15 mouse cellular contexts compared by ENCODE assay signal in the genomic region with DNA sequence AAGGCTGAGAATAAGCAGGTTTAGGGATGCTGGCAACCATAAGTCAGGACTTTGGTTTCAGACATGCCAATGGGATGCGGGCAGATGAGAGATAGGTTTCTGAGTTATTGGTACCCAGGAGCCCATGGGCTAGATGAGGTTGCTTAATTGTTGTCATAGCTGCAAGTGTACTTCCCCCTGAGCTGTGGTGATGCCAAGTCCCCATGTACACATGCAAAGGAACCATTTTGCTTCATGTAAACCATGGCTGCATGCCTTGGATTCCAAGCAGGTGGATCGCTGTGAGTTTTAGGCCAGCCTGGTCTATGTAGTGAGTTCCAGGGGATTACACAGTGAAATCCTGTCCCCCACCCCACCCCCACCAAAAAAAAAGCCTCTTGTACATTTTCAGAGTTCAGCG. TPM values are rescaled to one million over a fixed set of nuclear protein-coding genes. Genes with fewer than 3 reads are reported as not detected.
A peak's percentile ranks its signal among the peaks of the same experiment; 100 is the strongest.
DNase-seq lines count a peak whose midpoint lies in the region; ATAC-seq and TF ChIP-seq lines count a peak whose summit lies in the region.
"Had no signal": no experiment of that assay in that cellular context is flagged by ENCODE, and none has a peak within 500 bp of the region (broad histone marks: within the 10 kb centered on the region; RNA-seq: fewer than 3 reads in every experiment).

No protein-coding gene starts in this region.

- 92% methylated on average over 3 of the region's 3 CpGs for WGBS in hindbrain, embryonic 10.5 days
- 93% methylated on average over 3 of the region's 3 CpGs for WGBS in hindbrain, embryonic 13.5 days
- 94% methylated on average over 3 of the region's 3 CpGs for WGBS in embryonic facial prominence, embryonic 10.5 days
- 53% methylated on average over 3 of the region's 3 CpGs for WGBS in liver, postnatal 0 days (ENCODE audit: insufficient replicate concordance)

- H3K27me3 ChIP-seq in hindbrain, embryonic 10.5 days (ENCODE audit: insufficient read depth, poor library complexity, severe bottlenecking): peaks cover 16% of the 10 kb centered on the region
- no peaks in the 10 kb centered on the region for H3K27me3 ChIP-seq in hindbrain, embryonic 13.5 days
- H3K27me3 ChIP-seq in embryonic facial prominence, embryonic 10.5 days (replicated peaks; ENCODE audit: low read depth, poor library complexity, severe bottlenecking): peaks cover 21% of the 10 kb centered on the region
- no peaks in the 10 kb centered on the region for H3K27me3 ChIP-seq in liver, postnatal 0 days (ENCODE audit: insufficient read depth, low read length)
- H3K27me3 ChIP-seq: hindbrain, embryonic 15.5 days; stomach, embryonic 15.5 days had no signal

- peak overlapping the region; percentile 72 for H3K27ac ChIP-seq in hindbrain, embryonic 10.5 days
- H3K27ac ChIP-seq in hindbrain, embryonic 13.5 days: no peak overlapping the region
- H3K27ac ChIP-seq in embryonic facial prominence, embryonic 10.5 days (replicated peaks): peak overlapping the region; percentile 16; the same call in 1 of the 2 replicates
- peak overlapping the region; percentile 89 for H3K27ac ChIP-seq in liver, postnatal 0 days (ENCODE audit: low read depth)
- H3K27ac ChIP-seq: hindbrain, embryonic 15.5 days; stomach, embryonic 15.5 days had no signal

- H3K4me3 ChIP-seq in hindbrain, embryonic 10.5 days: no peak overlapping the region
- no peak overlapping the region for H3K4me3 ChIP-seq in hindbrain, embryonic 13.5 days
- 0 out of 2 replicates have a peak overlapping the region, but pooled peaks have one; percentile 85 for H3K4me3 ChIP-seq in embryonic facial prominence, embryonic 10.5 days
- H3K4me3 ChIP-seq in liver, postnatal 0 days (ENCODE audit: low read depth, low read length): 0 out of 2 replicates have a peak overlapping the region, but pooled peaks have one; percentile 7

- H3K9ac ChIP-seq in hindbrain, embryonic 13.5 days: no peak overlapping the region
- peak overlapping the region; percentile 48 for H3K9ac ChIP-seq in liver, postnatal 0 days (replicated peaks)
- H3K9ac ChIP-seq: hindbrain, embryonic 15.5 days; lung, embryonic 14.5 days; stomach, embryonic 15.5 days had no signal

- H3K4me2 ChIP-seq in hindbrain, embryonic 13.5 days: no peak overlapping the region
- H3K4me2 ChIP-seq in liver, postnatal 0 days (ENCODE audit: low read depth, low read length): peak overlapping the region; percentile 94

- peaks cover 32% of the 10 kb centered on the region for H3K4me1 ChIP-seq in hindbrain, embryonic 10.5 days (replicated peaks)
- peaks cover 23% of the 10 kb centered on the region for H3K4me1 ChIP-seq in hindbrain, embryonic 13.5 days (replicated peaks)
- H3K4me1 ChIP-seq in embryonic facial prominence, embryonic 10.5 days: peaks cover 18% of the 10 kb centered on the region
- H3K4me1 ChIP-seq in liver, postnatal 0 days (ENCODE audit: insufficient read depth): peaks cover 42% of the 10 kb centered on the region

- no peak for ATAC-seq in hindbrain, embryonic 13.5 days (ENCODE audit: low FRiP score)
- ATAC-seq in liver, postnatal 0 days: no peak

- no peak for TF ChIP-seq CTCF in liver, postnatal 0 days (IDR thresholded peaks at IDR 0.05; ENCODE audit: low read depth)

- H3K9me3 ChIP-seq in hindbrain, embryonic 10.5 days: no peaks in the 10 kb centered on the region
- H3K9me3 ChIP-seq in hindbrain, embryonic 13.5 days: no peaks in the 10 kb centered on the region
- H3K9me3 ChIP-seq in embryonic facial prominence, embryonic 10.5 days: no peaks in the 10 kb centered on the region
- H3K9me3 ChIP-seq in liver, postnatal 0 days (ENCODE audit: low read length): no peaks in the 10 kb centered on the region
- H3K9me3 ChIP-seq: hindbrain, embryonic 15.5 days; stomach, embryonic 15.5 days had no signal

- peak; percentile 16 for DNase-seq in cerebellum, adult 11-12 months
- DNase-seq in cerebellum, postnatal 25 days: no peak
- DNase-seq in hindbrain, embryonic 10.5 days (ENCODE audit: low spot score): no peak
- no peak for DNase-seq in embryonic facial prominence, embryonic 10.5 days (ENCODE audit: low spot score)
- no peak for DNase-seq in liver, postnatal 0 days
- DNase-seq in kidney, postnatal 10 days: no peak
- DNase-seq in layer of hippocampus, postnatal 36 days: no peak
- DNase-seq: adrenal gland, adult 2 months; cerebellum, postnatal 10 days; kidney, adult 18-20 months; lung, embryonic 14.5 days had no signal

- TF ChIP-seq EP300 in liver, postnatal 0 days (IDR thresholded peaks at IDR 0.05; ENCODE audit: low read depth): no peak

- peaks cover 17% of the 10 kb centered on the region for H3K36me3 ChIP-seq in hindbrain, embryonic 10.5 days
- H3K36me3 ChIP-seq in hindbrain, embryonic 13.5 days: no peaks in the 10 kb centered on the region
- H3K36me3 ChIP-seq in embryonic facial prominence, embryonic 10.5 days (replicated peaks): peaks cover 17% of the 10 kb centered on the region
- peaks cover 19% of the 10 kb centered on the region for H3K36me3 ChIP-seq in liver, postnatal 0 days (replicated peaks; ENCODE audit: insufficient read depth, low read length)
- H3K36me3 ChIP-seq: hindbrain, embryonic 15.5 days; stomach, embryonic 15.5 days had no signal

RNA-seq across cellular contexts. Expression of a gene that starts 1.1 kb away (rescaled TPM):
- polyA plus RNA-seq in hindbrain, embryonic 10.5 days (2016; fragmentation: Nextera tagmentation; extraction: Ambion mirVana): 25.9 and 27.6 TPM in 2 replicates
- polyA plus RNA-seq in hindbrain, embryonic 13.5 days (2015; fragmentation: Nextera tagmentation; extraction: Ambion mirVana): 15.6 and 16.4 TPM in 2 replicates
- polyA plus RNA-seq in embryonic facial prominence, embryonic 10.5 days (2016; fragmentation: Nextera tagmentation; extraction: Ambion mirVana): 21.3 and 23.0 TPM in 2 replicates
- polyA plus RNA-seq in liver, postnatal 0 days (2015; fragmentation: Nextera tagmentation; extraction: Ambion mirVana): 29.5 and 34.1 TPM in 2 replicates
- total RNA-seq in layer of hippocampus, postnatal 36 days (2021): 10 to 100 TPM; 57.7 to 61.1 TPM

RNA-seq across cellular contexts. Expression of a gene that starts 40.1 kb away (rescaled TPM):
- 0.42 and 0.67 TPM in 2 replicates for polyA plus RNA-seq in hindbrain, embryonic 10.5 days (2016; fragmentation: Nextera tagmentation; extraction: Ambion mirVana)
- polyA plus RNA-seq in hindbrain, embryonic 13.5 days (2015; fragmentation: Nextera tagmentation; extraction: Ambion mirVana): 0.09 and 0.16 TPM in 2 replicates
- 0.16 and 0.34 TPM in 2 replicates for polyA plus RNA-seq in embryonic facial prominence, embryonic 10.5 days (2016; fragmentation: Nextera tagmentation; extraction: Ambion mirVana)
- polyA plus RNA-seq in liver, postnatal 0 days (2015; fragmentation: Nextera tagmentation; extraction: Ambion mirVana): 0.11 TPM in 1 of 2 replicates, not detected in the other
- total RNA-seq in layer of hippocampus, postnatal 36 days (2021): under 1 TPM; 0.15 to 0.28 TPM

RNA-seq across cellular contexts. Expression of a gene that starts 44.5 kb away (rescaled TPM):
- polyA plus RNA-seq in hindbrain, embryonic 10.5 days (2016; fragmentation: Nextera tagmentation; extraction: Ambion mirVana): 7.1 and 7.8 TPM in 2 replicates
- 4.8 and 5.2 TPM in 2 replicates for polyA plus RNA-seq in hindbrain, embryonic 13.5 days (2015; fragmentation: Nextera tagmentation; extraction: Ambion mirVana)
- polyA plus RNA-seq in embryonic facial prominence, embryonic 10.5 days (2016; fragmentation: Nextera tagmentation; extraction: Ambion mirVana): 9.0 and 9.2 TPM in 2 replicates
- polyA plus RNA-seq in liver, postnatal 0 days (2015; fragmentation: Nextera tagmentation; extraction: Ambion mirVana): 3.4 and 4.0 TPM in 2 replicates
- 10 to 100 TPM; 10.1 to 13.3 TPM for total RNA-seq in layer of hippocampus, postnatal 36 days (2021)

RNA-seq across cellular contexts. Expression of a gene that starts 55.8 kb away (rescaled TPM):
- polyA plus RNA-seq in hindbrain, embryonic 10.5 days (2016; fragmentation: Nextera tagmentation; extraction: Ambion mirVana): 4.7 and 9.5 TPM in 2 replicates
- 32.9 and 34.1 TPM in 2 replicates for polyA plus RNA-seq in hindbrain, embryonic 13.5 days (2015; fragmentation: Nextera tagmentation; extraction: Ambion mirVana)
- 3.0 and 3.6 TPM in 2 replicates for polyA plus RNA-seq in embryonic facial prominence, embryonic 10.5 days (2016; fragmentation: Nextera tagmentation; extraction: Ambion mirVana)
- 0.11 and 0.18 TPM in 2 replicates for polyA plus RNA-seq in liver, postnatal 0 days (2015; fragmentation: Nextera tagmentation; extraction: Ambion mirVana)
- 10 to 100 TPM; 65.4 to 66.3 TPM for total RNA-seq in layer of hippocampus, postnatal 36 days (2021)
- total RNA-seq: megakaryocyte-erythroid progenitor cell, adult 5-6 weeks had no signal

RNA-seq across cellular contexts. Expression of a gene that starts 56.7 kb away (rescaled TPM):
- polyA plus RNA-seq in hindbrain, embryonic 10.5 days (2016; fragmentation: Nextera tagmentation; extraction: Ambion mirVana): 14.1 and 14.9 TPM in 2 replicates
- polyA plus RNA-seq in hindbrain, embryonic 13.5 days (2015; fragmentation: Nextera tagmentation; extraction: Ambion mirVana): 7.9 and 8.9 TPM in 2 replicates
- polyA plus RNA-seq in embryonic facial prominence, embryonic 10.5 days (2016; fragmentation: Nextera tagmentation; extraction: Ambion mirVana): 14.2 and 14.6 TPM in 2 replicates
- 2.4 and 2.6 TPM in 2 replicates for polyA plus RNA-seq in liver, postnatal 0 days (2015; fragmentation: Nextera tagmentation; extraction: Ambion mirVana)
- 10 to 100 TPM; 18.6 to 23.9 TPM for total RNA-seq in layer of hippocampus, postnatal 36 days (2021)

Comparison
In these comparisons a context has a peak if more than half of its experiments do, and no peak if none do; other contexts are left out.
1. H3K4me3 ChIP-seq: peak in embryonic facial prominence, embryonic 10.5 days (single experiment) and liver, postnatal 0 days (single experiment); none in hindbrain, embryonic 10.5 days (single experiment) and hindbrain, embryonic 13.5 days (single experiment).